Mouse (Mus musculus) layer of hippocampus, postnatal 36 days (tissue): ENCODE results near the gene Camk2b. TPM values are rescaled to one million over a fixed set of nuclear protein-coding genes. Genes with fewer than 3 reads are reported as not detected.

ENCODE experiments used
- DNase-seq, 2 experiments: peaks; one replicate each; pipeline ENCODE4 v3.0.0; 2022
- total RNA-seq, 2 experiments: library from RNA; stranded (reverse); gene quantifications; 2 replicates each; pipeline ENCODE4 v1.2.3; 2021

The Camk2b gene
- total RNA-seq, 2 experiments from 2014 or later: 1,105 to 1,153 TPM

- DNase-seq: no peak
Observed at GRCm38 (mm10) chr11:5981323-5981722, 84.8 kb downstream of the Camk2b start.

- DNase-seq: no peak
Observed at GRCm38 (mm10) chr11:5980561-5980960, 85.6 kb downstream of the Camk2b start.

- no peak for DNase-seq
Observed at GRCm38 (mm10) chr11:5980108-5980507, 86.1 kb downstream of the Camk2b start.

- DNase-seq: no peak
Observed at GRCm38 (mm10) chr11:5979088-5979487, 87.1 kb downstream of the Camk2b start.

GRCm38 (mm10) chr11:5976106-5976505, 90.1 kb downstream of the Camk2b start:
- DNase-seq: no peak

- no peak for DNase-seq
Observed at GRCm38 (mm10) chr11:5975068-5975467, 91.1 kb downstream of the Camk2b start.

- no peak for DNase-seq
Observed at GRCm38 (mm10) chr11:5974053-5974452, 92.1 kb downstream of the Camk2b start.

GRCm38 (mm10) chr11:5973151-5973550, 93.0 kb downstream of the Camk2b start:
- no peak for DNase-seq

GRCm38 (mm10) chr11:5971202-5971601, 95.0 kb downstream of the Camk2b start:
- DNase-seq: no peak

- DNase-seq: no peak
Observed at GRCm38 (mm10) chr11:5968223-5968622, 97.9 kb downstream of the Camk2b start.

- DNase-seq: no peak
Observed at GRCm38 (mm10) chr11:5966751-5967150, 99.4 kb downstream of the Camk2b start.

- DNase-seq: peak; percentile 31 to 49
Observed at GRCm38 (mm10) chr11:5965865-5966264, 100.3 kb downstream of the Camk2b start.

- DNase-seq: no peak
Observed at GRCm38 (mm10) chr11:5960051-5960450, 106.1 kb downstream of the Camk2b start.

GRCm38 (mm10) chr11:5955546-5956276, 110.5 kb downstream of the Camk2b start, which contains the start of gene Ykt6:
Gene Ykt6 (plus strand): TSS chr11:5955693.
- peak; percentile 95 for DNase-seq

GRCm38 (mm10) chr11:5954965-5955504, 111.1 kb downstream of the Camk2b start:
- DNase-seq: no peak

GRCm38 (mm10) chr11:5954435-5954834, 111.7 kb downstream of the Camk2b start:
- DNase-seq: no peak

- DNase-seq: no peak
Observed at GRCm38 (mm10) chr11:5953130-5953765, 112.9 kb downstream of the Camk2b start.

- DNase-seq: no peak
Observed at GRCm38 (mm10) chr11:5952501-5952900, 113.7 kb downstream of the Camk2b start.

- no peak for DNase-seq
Observed at GRCm38 (mm10) chr11:5949586-5950352, 116.4 kb downstream of the Camk2b start, which contains the start of gene Gck. Gene Gck (minus strand): TSS chr11:5950081.

GRCm38 (mm10) chr11:5948546-5949250, 117.5 kb downstream of the Camk2b start:
- no peak for DNase-seq

GRCm38 (mm10) chr11:5947796-5948195, 118.4 kb downstream of the Camk2b start:
- DNase-seq: no peak

GRCm38 (mm10) chr11:5945096-5945495, 121.1 kb downstream of the Camk2b start:
- no peak for DNase-seq
